Mouse (Mus musculus) lung, adult 18-20 months (tissue): ENCODE measurements around the gene Nav1.
A peak's percentile ranks its signal among the peaks of the same experiment; 100 is the strongest.

ENCODE experiments used
- DNase-seq, 2 experiments: peaks; one replicate each; pipeline ENCODE4 v3.0.0; 2022; ENCODE audit warnings: mixed read lengths in 2 of 2

Gene Nav1

DNA sequence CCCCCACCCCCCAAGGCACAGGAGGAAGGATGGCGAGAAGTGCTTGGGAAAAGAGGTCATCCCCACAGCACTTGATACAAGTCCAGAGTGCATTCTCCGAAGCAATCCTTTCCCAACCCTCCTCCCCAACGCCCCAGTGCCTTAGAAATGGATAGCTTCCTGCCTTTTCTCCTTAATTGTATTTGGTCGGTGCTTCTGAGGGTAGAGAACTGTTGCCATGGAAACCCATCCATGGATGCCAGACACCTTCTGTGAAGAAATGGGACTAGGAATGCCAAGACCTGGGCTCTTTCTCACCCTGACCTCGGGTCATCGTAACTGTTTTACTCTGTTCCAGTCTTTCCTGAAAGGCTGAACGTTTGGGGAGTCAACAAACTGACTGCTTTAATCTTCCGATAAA, 26.1 kb downstream of the Nav1 start:
- DNase-seq, result no peak

- no peak for DNase-seq
Measured at GRCm38 (mm10) chr1:135579111-135579510, 28.0 kb downstream of the Nav1 start.

DNA sequence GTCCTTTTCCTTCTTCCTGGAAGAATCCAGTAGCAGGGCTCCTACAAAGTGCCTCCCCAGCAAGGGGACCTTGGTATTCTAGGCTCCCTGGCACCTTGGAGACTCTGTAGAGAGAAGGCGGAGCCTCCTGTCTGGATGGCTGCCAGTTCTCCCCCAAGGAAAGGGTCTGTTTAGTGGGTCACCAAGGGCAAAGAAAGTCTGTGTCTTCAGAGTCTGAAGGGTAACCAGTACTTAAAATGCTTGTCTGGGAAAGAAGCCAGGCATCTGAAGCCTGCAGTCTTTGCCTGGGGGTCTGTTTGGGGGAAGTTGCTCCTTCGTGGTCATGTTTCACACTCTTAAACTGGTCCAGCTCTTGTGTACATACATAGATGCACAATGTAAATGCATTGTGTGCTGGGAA, 29.3 kb downstream of the Nav1 start:
- DNase-seq, result no peak

- DNase-seq, result no peak
Measured at GRCm38 (mm10) chr1:135575393-135575792, 31.7 kb downstream of the Nav1 start.

DNA sequence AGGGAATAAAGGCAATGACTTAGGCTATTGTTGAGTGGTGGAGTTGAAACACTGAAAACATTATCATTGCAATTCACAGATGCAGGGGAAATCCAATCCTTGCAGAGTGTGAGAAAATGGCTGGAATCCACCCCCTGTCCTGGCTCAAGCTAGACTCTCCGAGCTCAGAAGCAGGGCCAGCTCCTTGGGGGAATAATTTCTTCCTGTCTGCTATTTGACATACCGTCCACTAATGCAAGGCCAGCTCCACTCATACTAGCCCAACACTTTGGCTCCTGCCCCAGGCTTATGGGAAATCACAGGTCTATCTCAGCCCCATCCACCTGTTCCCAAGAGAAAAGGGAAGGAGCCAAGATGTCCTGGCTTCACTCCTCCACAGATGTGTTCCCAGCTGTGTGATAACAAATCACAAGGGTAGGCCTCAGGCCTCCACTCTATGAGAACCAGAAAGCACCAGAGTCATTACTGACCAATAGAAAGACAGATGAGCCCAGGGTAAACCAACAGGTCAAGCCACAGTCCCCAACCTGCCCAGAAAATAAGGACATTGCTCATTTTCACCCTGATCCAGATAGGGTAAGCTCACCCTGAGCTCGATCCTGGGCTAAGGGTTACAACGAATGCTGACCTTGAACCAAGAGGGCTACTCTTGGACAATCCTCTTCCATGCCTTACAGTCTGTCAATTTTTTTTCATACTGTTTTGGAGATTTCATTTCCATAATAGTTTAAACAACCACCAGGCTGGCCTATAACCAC, 32.5 kb downstream of the Nav1 start:
- no peak for DNase-seq

DNA sequence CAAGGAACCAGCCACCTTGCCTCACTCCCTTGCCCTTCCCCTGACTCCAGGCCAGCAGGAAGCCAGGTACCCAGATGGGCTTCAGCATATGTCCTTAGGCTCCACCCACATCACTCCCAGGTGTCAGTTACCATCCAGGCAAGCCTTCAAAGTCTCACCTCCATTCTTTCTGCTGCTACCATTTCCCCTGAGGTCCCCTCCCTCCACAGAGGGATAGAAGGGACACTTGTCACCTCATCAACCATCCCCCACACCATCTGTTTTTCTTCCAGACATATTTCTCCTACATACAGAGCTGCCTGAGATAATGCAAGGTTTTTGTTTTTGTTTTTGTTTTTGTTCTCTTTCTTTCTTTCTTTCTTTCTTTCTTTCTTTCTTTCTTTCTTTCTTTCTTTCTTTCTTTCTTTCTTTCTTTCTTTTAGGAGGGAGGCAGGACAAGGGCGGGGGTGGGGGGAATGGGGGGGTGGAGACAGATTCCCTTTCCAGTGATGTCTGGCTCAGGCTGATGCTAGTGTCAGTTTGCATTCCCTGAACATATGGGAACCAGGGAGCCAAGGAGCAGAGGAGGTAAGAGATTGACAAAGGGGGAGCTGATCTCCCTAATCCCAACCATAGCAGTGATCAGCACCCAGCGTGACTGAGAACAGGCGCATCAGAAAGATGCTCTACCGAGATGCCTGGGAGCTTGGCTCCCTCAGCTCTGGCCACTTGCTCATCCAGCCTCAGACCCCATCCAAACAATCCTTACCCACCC, 34.8 kb downstream of the Nav1 start:
- no peak for DNase-seq

GRCm38 (mm10) chr1:135568087-135568486, 39.0 kb downstream of the Nav1 start:
- no peak for DNase-seq

GRCm38 (mm10) chr1:135566611-135567010, 40.5 kb downstream of the Nav1 start:
- no peak for DNase-seq

GRCm38 (mm10) chr1:135565775-135566174, 41.3 kb downstream of the Nav1 start:
- no peak for DNase-seq

DNA sequence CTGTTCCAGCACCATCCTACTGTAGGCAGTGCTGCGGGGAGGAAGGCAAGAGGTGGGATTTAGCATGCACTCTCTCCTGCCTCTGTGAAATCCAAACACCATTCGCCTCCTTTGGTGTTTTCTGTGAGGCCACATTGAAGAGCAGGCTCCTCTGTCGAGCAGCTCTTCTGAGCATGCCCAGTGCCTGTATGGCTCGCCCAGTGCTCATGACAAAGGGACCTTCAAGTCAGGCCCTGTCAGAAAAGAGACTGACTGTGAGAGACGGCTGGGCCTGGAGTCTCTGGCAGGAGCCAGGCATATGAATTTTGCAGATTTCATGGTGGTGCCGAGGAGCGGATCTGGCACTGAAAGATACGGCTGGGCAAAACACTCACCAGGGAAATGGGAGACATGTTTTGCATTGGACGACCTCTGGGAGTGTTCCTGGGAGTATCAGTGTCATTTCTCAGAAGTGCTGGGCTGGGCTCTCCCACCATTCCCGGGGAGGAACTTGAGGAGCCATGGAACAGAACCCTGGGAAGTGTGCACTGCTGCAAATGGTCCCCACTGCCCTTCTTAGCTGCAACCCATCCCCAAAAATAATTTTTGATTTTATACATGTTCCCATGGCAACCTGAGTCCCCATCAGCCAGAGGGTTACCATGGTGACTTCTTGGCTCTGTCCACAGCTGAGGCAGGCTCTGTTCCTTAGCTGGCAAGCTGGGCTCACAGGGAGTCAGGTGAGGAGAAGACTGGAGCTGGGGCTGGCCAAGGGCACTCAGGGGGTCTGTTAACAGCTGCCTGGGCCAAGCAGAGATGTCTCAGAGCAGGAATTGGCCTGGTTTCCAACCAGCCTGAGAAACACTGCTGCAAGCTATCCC, 42.2 kb downstream of the Nav1 start:
- DNase-seq, result no peak

GRCm38 (mm10) chr1:135563781-135564414, 43.2 kb downstream of the Nav1 start:
- no peak for DNase-seq

- no peak for DNase-seq
Measured at GRCm38 (mm10) chr1:135562982-135563650, 44.0 kb downstream of the Nav1 start.

DNA sequence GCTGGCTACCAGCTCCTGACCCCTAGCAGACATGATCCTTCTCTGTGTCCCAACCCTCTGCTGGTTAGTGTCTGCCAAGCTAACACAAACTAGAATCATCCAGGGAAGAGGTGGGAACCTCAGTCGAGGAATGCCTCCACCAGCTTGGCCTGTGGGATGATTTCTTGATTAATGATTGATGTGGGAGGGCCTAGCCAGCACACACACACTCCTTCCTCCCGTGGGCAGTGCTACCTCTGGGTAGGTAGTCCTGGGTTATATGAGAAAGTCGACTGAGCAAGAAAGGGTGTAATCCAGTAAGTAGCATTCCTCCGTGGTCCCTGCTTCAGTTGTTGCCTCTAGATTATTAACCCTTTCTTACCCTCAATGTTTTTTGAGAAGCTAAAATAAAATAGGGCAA, 45.0 kb downstream of the Nav1 start:
- DNase-seq, result no peak

DNA sequence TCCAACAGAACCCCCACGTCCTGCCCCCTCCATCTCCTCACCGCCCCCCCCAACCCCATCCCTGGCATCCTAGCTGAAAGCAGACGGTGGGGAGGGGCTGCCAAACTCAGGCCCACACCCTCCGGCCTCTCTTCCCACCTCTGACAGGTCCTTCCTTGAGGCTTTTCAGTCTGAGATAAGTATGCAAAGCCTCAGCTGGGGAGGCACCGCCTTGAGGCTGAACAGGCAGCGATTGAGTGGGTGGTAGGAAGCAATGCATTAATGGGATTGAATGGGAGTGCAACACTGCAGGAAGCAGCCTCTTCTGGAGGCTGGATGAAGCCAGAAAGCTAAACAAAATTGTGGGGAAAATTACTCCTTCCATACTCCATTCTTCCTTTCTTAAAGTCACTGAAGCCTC, 45.8 kb downstream of the Nav1 start:
- no peak for DNase-seq

DNA sequence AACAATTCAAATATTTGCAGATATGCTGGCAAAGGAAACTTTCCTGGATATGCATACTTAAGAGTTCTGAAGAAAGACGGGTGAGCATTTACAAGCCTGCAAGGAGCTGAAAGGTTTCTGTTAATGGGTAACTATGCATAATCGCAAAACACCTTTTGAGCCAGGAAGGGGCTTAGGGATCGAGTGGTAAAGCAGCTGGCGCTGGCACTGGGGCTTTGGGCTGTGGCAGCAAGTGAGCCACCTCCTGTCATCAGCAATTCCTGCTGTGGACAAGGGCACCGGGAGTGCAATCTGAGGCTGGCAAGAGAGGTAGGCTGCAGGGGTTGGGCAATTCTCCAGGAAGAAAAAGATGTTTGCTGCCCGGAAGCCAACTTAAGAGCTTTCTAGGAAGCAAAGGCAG, 49.1 kb downstream of the Nav1 start:
- DNase-seq, result no peak

- no peak for DNase-seq
Measured at GRCm38 (mm10) chr1:135555885-135556284, 51.2 kb downstream of the Nav1 start.

DNA sequence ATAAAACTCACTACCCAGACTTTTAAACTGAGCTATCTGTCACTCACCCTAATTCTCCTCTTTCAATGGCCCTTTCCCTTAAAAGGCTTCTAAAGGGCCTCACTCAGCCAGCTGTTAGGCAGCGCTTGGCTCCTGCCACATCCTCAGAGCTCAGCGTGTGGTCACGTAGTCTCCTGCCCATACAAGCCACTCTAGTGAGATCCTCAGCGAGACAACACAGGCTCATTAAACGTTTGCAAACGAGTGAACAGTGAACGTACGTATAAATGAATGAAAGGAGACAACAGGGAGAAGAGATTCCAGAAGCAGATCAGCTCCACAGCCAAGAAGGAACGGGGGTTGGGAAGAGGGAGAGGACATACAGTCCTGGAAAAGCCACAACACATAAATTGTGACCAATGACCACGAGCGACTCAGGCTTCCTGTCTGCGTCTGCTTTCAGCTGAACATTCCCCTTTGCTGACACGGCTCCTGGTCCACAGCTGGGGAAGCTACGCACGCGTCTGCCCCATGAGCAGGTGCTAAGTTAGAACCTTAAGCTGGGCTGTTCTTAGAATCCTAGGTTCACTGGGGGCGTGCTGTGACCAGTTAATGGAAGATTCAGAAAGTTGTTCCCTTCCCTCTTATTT, 52.3 kb downstream of the Nav1 start:
- no peak for DNase-seq

DNA sequence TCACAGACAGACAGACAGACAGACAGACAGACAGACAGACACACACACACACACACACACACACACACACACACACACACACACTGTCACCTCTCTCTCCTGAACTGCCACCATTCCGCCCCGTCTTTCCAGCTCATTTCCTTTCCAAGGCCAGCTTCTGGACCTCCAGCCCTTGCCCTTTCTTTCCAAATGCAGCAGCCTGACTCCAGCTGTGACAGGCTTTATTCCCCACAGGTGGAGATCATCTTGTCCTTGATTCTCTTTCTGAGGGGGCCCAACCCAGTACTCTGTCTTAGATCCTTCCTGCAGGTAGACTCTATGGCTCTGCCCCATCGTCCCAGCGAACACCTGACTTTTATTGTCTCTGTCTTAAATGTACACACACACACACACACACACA, 53.5 kb downstream of the Nav1 start:
- no peak for DNase-seq

DNA sequence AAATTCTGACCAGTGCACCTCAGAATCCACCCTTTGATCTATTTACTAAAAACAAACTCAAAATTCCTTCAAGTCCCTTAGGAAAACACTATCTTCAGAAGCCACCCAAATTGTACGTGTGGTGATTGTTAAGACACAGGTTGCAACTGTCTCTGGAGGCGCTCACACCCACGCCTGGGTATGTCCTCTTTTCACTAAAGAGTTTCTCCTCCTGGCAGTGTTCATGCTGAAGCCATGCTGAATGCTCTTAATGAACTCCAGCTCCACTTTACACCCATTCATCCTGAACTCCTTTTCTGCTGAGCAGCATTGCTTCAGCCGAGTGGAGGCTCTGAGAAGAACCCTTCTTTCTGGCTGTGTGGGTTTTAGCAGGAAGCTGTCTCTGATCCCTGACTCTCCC, 53.9 kb downstream of the Nav1 start:
- DNase-seq, result no peak

DNA sequence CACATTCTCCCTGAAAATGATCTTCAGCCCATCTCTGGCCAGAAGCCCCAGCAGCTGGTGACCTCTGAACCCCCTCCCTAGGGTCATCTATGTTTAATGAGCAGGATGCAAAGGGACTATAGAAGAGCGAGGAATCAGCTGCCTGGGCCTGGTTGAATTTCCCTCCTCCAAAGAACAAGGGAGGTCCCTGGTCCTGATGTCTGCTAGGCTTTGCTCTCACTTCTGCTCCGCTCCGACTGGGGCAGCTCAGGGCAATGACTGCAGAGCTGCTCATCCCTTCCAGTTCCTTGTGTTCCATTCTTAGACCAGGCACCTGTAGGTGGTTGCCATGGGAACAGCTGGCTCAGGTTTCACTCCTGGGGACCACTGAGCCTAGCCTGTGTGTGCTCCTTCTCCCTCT, 56.2 kb downstream of the Nav1 start:
- no peak for DNase-seq

DNA sequence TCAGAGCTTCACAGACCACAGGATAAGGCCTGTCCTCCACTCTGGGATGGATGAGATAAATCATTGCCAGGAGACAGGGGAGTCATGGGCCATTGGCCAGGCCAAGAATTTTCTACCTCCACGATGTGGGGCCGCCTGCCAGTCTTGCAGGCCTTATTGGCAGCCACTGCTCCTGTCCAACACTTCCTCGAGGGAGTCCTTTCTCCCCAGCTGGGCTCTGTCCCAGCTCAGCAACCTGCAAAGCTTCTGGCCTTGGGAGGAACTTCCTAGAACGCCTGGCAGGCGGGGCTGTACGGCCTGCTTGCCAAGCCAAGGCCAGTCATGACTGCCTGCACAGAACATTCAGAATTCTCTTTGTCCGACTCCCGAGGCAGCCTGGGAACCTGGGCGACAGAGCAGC, 58.3 kb downstream of the Nav1 start:
- DNase-seq, result peak; percentile 71 to 72

DNA sequence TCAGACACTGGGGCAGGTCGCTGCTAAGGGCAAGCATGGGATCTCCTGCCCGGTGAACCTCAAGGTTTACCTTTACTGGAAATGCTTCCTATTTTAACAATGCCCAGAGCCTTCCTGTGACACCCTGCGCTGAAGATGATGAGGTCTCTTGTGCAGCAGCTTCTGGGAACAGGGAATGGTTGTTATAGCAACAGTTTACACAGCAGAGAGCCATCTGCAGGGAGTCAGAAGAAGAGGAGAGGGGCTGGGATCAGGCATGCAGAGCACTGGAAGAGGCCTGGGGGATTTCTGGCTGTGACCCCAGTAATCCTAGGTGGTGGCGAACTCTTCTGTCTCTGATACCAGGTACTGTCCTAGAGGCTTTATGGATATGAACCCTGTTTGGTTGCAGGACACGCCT, 61.0 kb downstream of the Nav1 start:
- no peak for DNase-seq
